Mouse (Mus musculus): ENCODE data around the gene Chga. TPM values are rescaled to one million over a fixed set of nuclear protein-coding genes. Genes with fewer than 3 reads are reported as not detected.

Gene Chga
- total and polyA plus RNA-seq, 3 experiments, result not detected

GRCm38 (mm10) chr12:102521777-102522319 is 32.9 kb upstream of the Chga start:
- TF ChIP-seq POLR2AphosphoS2 (IDR thresholded peaks at IDR 0.05; ENCODE audit: low read length), result no peak
- no peak for TF ChIP-seq UBTF (IDR thresholded peaks at IDR 0.05; ENCODE audit: borderline replicate concordance, insufficient read depth, low read depth, low read length)
- TF ChIP-seq ZC3H11A (IDR thresholded peaks at IDR 0.05; ENCODE audit: low read depth, low read length), result no peak
- TF ChIP-seq JUND (IDR thresholded peaks at IDR 0.05; ENCODE audit: low read depth, low read length), result no peak
- Histone ChIP-seq H3K27ac (ENCODE audit: control insufficient read depth, low read depth, low read length) (no peak overlapping the region), H3K27me3 (ENCODE audit: control insufficient read depth in 1 of 2, insufficient read depth in 2 of 2, low read length in 2 of 2) (no peaks in the 10 kb centered on the region), H3K9ac (ENCODE audit: control insufficient read depth, low read depth, low read length, poor library complexity, severe bottlenecking) (no peak overlapping the region), H3K79me2 (ENCODE audit: control insufficient read depth, insufficient read depth, low read length, poor library complexity) (no peaks in the 10 kb centered on the region), H3K4me3 (ENCODE audit: control insufficient read depth in 1 of 2, insufficient read depth in 1 of 2, low read depth in 2 of 2, low read length in 2 of 2) (no peak overlapping the region), H3K9me3 (replicated peaks; ENCODE audit: insufficient read depth, low read length) (no peaks in the 10 kb centered on the region), H3K36me3 (ENCODE audit: control insufficient read depth in 1 of 2, insufficient read depth in 2 of 2, low read length in 2 of 2) (peaks cover 0 to 6% of the 10 kb centered on the region in 2 experiments; a peak in 2 of 4 replicates), H3K4me1 (ENCODE audit: control insufficient read depth in 1 of 2, insufficient read depth in 2 of 2, low read length in 2 of 2) (peaks cover 2 to 5% of the 10 kb centered on the region in 2 experiments; a peak in 3 of 4 replicates)
- DNase-seq (ENCODE audit: low read depth, low spot score), result no peak

DNA sequence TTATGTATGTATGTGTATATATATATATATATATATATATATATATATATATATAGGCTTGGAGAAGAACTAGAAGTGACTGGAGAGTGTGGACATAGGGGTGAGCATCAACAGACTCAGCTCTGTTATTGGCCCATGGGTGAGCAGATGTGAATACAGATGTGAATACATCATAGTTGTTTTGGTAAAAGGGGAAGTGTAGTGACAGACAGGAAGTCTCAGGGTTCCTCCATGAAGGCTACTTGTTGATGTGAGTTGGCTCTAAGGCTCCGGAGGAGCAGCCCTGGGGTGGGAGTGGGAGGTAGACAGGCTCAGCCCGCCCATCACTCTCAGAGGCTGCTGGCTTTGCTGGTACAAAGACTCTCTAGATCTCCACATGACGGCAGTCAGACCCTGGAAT is 30.6 kb upstream of the Chga start:
- TF ChIP-seq POLR2A (IDR thresholded peaks at IDR 0.05; ENCODE audit: control insufficient read depth in 1 of 2, insufficient read depth in 1 of 2, low read depth in 1 of 2, low read length in 2 of 2, poor library complexity in 1 of 2) (no peak), SIN3A (IDR thresholded peaks at IDR 0.05; ENCODE audit: low read length) (no peak), RAD21 (IDR thresholded peaks at IDR 0.05; ENCODE audit: low read depth, low read length) (no peak), TCF12 (IDR thresholded peaks at IDR 0.05; ENCODE audit: low read depth, low read length) (no peak), JUND (IDR thresholded peaks at IDR 0.05; ENCODE audit: low read depth, low read length) (no peak), POLR2AphosphoS5 (IDR thresholded peaks at IDR 0.05; ENCODE audit: borderline replicate concordance, low read depth, low read length) (no peak), SMC3 (IDR thresholded peaks at IDR 0.05; ENCODE audit: low read depth, low read length) (no peak), NRF1 (IDR thresholded peaks at IDR 0.05; ENCODE audit: insufficient read depth, low read depth, low read length, poor library complexity, severe bottlenecking) (no peak), MAFK (IDR thresholded peaks at IDR 0.05; ENCODE audit: borderline replicate concordance, low read depth, low read length) (no peak), CTCF (IDR thresholded peaks at IDR 0.05 in 2 of 3, conservative IDR thresholded peaks at IDR 0.05 in 1 of 3; ENCODE audit: control insufficient read depth in 1 of 3, insufficient read depth in 1 of 3, low read depth in 2 of 3, low read length in 3 of 3, poor library complexity in 1 of 3, severe bottlenecking in 1 of 3) (no peak), ZKSCAN1 (IDR thresholded peaks at IDR 0.05; ENCODE audit: low read depth, low read length) (no peak), USF1 (IDR thresholded peaks at IDR 0.05; ENCODE audit: low read depth, low read length) (no peak), EP300 (IDR thresholded peaks at IDR 0.05; ENCODE audit: low read depth in 1 of 2, low read length in 2 of 2) (no peak), TAL1 (IDR thresholded peaks at IDR 0.05; ENCODE audit: low read length) (no peak), CHD1 (IDR thresholded peaks at IDR 0.05; ENCODE audit: low read depth, low read length) (no peak)
- Histone ChIP-seq H3K36me3 (ENCODE audit: control insufficient read depth in 1 of 2, insufficient read depth in 2 of 2, low read length in 2 of 2) (peaks cover 0 to 6% of the 10 kb centered on the region in 2 experiments; a peak in 2 of 4 replicates), H3K4me1 (ENCODE audit: control insufficient read depth in 1 of 2, insufficient read depth in 2 of 2, low read length in 2 of 2) (peaks cover 2 to 5% of the 10 kb centered on the region in 2 experiments; a peak in 3 of 4 replicates)

More for the DNA sequence above, 30.6 kb upstream of the Chga start:
- Histone ChIP-seq H3K27ac (ENCODE audit: control insufficient read depth, low read depth, low read length) (no peak overlapping the region), H3K27me3 (ENCODE audit: control insufficient read depth in 1 of 2, insufficient read depth in 2 of 2, low read length in 2 of 2) (peaks cover 0 to 2% of the 10 kb centered on the region in 2 experiments; a peak in 1 of 4 replicates), H3K79me2 (ENCODE audit: control insufficient read depth, insufficient read depth, low read length, poor library complexity) (no peaks in the 10 kb centered on the region), H3K9me3 (replicated peaks; ENCODE audit: insufficient read depth, low read length) (no peaks in the 10 kb centered on the region), H3K4me3 (ENCODE audit: control insufficient read depth in 1 of 2, insufficient read depth in 1 of 2, low read depth in 2 of 2, low read length in 2 of 2) (no peak overlapping the region), H3K9ac (ENCODE audit: control insufficient read depth, low read depth, low read length, poor library complexity, severe bottlenecking) (no peak overlapping the region)
- peak; percentile 52 for DNase-seq (ENCODE audit: low read depth, low spot score)
